Mouse (Mus musculus) MEL (cell line): Measurements from ENCODE around the gene Gngt2. TPM values are rescaled to one million over a fixed set of nuclear protein-coding genes. Genes with fewer than 3 reads are reported as not detected.

Experiments used
- DNase-seq: peaks from one replicate; pipeline ENCODE4 v3.0.0; 2011; ENCODE audit warnings: low read depth, low spot score
- H3K27ac ChIP-seq: 2 replicates; pipeline ENCODE4 v1.5.1; 2012; ENCODE audit warnings: low read depth, mild to moderate bottlenecking, control low read depth, low read length, moderate library complexity; ENCODE audit not compliant: control insufficient read depth
- H3K27me3 ChIP-seq, 2 experiments: fragments of 150-350 bp in 1 of 2; sonication (generic) in 1 of 2; 2 replicates each; pipeline ENCODE4 v1.6.1; 2012; ENCODE audit warnings: low read length in 2 of 2, mild to moderate bottlenecking in 2 of 2, improper control_type of control experiment in 1 of 2, moderate library complexity in 1 of 2; ENCODE audit not compliant: insufficient read depth in 2 of 2, control insufficient read depth in 1 of 2
- H3K36me3 ChIP-seq, 2 experiments: 2 replicates each; pipeline ENCODE4 v1.6.1; 2012 to 2014; ENCODE audit warnings: low read length in 2 of 2, improper control_type of control experiment in 1 of 2, inconsistent platforms in 1 of 2, mild to moderate bottlenecking in 1 of 2; ENCODE audit not compliant: insufficient read depth in 2 of 2, control insufficient read depth in 1 of 2
- H3K4me1 ChIP-seq, 2 experiments: fragments of 150-350 bp in 1 of 2; sonication (generic) in 1 of 2; 2 replicates each; pipeline ENCODE4 v1.6.1; 2012; ENCODE audit warnings: low read length in 2 of 2, improper control_type of control experiment in 1 of 2, mild to moderate bottlenecking in 1 of 2; ENCODE audit not compliant: insufficient read depth in 2 of 2, control insufficient read depth in 1 of 2
- H3K4me3 ChIP-seq, 2 experiments: fragments of 150-350 bp in 1 of 2; sonication (generic) in 1 of 2; 2 replicates each; pipeline ENCODE4 v1.5.1; 2012; ENCODE audit warnings: low read depth in 2 of 2, low read length in 2 of 2, mild to moderate bottlenecking in 2 of 2, moderate library complexity in 2 of 2, control low read depth in 1 of 2, improper control_type of control experiment in 1 of 2; ENCODE audit not compliant: control insufficient read depth in 1 of 2, insufficient read depth in 1 of 2
- H3K79me2 ChIP-seq: 2 replicates; pipeline ENCODE4 v1.6.1; 2012; ENCODE audit warnings: mild to moderate bottlenecking, low read length, moderate library complexity; ENCODE audit not compliant: control insufficient read depth, poor library complexity, insufficient read depth
- H3K9ac ChIP-seq: 2 replicates; pipeline ENCODE4 v1.6.1; 2012; ENCODE audit warnings: low read depth, mild to moderate bottlenecking, control low read depth, low read length, moderate library complexity; ENCODE audit not compliant: control insufficient read depth, poor library complexity, severe bottlenecking
- H3K9me3 ChIP-seq: fragments of 150-350 bp; sonication (generic); replicated peaks from 2 replicates; pipeline ENCODE4 v1.6.1; 2012; ENCODE audit warnings: mild to moderate bottlenecking, low read length, improper control_type of control experiment, moderate library complexity; ENCODE audit not compliant: insufficient read depth
- BHLHE40 ChIP-seq: IDR thresholded peaks from 2 replicates; pipeline ENCODE4 v1.6.1; 2012; ENCODE audit warnings: low read depth, mild to moderate bottlenecking, inconsistent platforms, low read length, improper control_type of control experiment, borderline replicate concordance
- CHD1 ChIP-seq: IDR thresholded peaks from 2 replicates; pipeline ENCODE4 v1.6.1; 2012; ENCODE audit warnings: low read depth, mild to moderate bottlenecking, inconsistent platforms, low read length, improper control_type of control experiment
- CTCF ChIP-seq, 3 experiments: IDR thresholded peaks in 2 of 3; conservative IDR thresholded peaks in 1 of 3; 2 replicates each; pipeline ENCODE4 v1.5.1; 2011 to 2012; ENCODE audit warnings: low read length in 3 of 3, low read depth in 2 of 3, mild to moderate bottlenecking in 2 of 3, improper control_type of control experiment in 1 of 3, inconsistent platforms in 1 of 3, mixed read lengths in 1 of 3, moderate library complexity in 1 of 3; ENCODE audit not compliant: control insufficient read depth in 1 of 3, insufficient read depth in 1 of 3, poor library complexity in 1 of 3, severe bottlenecking in 1 of 3
- EP300 ChIP-seq, 2 experiments: IDR thresholded peaks; 2 replicates each; pipeline ENCODE4 v1.6.1; 2011; ENCODE audit warnings: improper control_type of control experiment in 2 of 2, low read length in 2 of 2, low read depth in 1 of 2, mild to moderate bottlenecking in 1 of 2
- ETS1 ChIP-seq: IDR thresholded peaks from 2 replicates; pipeline ENCODE4 v1.6.1; 2012; ENCODE audit warnings: low read depth, mild to moderate bottlenecking, inconsistent platforms, low read length, improper control_type of control experiment, moderate library complexity
- GABPA ChIP-seq: IDR thresholded peaks from 2 replicates; pipeline ENCODE4 v1.6.1; 2012; ENCODE audit warnings: low read depth, mild to moderate bottlenecking, inconsistent platforms, low read length, improper control_type of control experiment, moderate library complexity
- GATA1 ChIP-seq: IDR thresholded peaks from 2 replicates; pipeline ENCODE4 v1.6.1; 2011; ENCODE audit warnings: low read depth, low read length, improper control_type of control experiment
- JUND ChIP-seq: IDR thresholded peaks from 2 replicates; pipeline ENCODE4 v1.6.1; 2011; ENCODE audit warnings: low read depth, mild to moderate bottlenecking, improper control_type of control experiment, low read length
- MAFK ChIP-seq: IDR thresholded peaks from 2 replicates; pipeline ENCODE4 v1.6.1; 2011; ENCODE audit warnings: low read depth, mild to moderate bottlenecking, low read length, improper control_type of control experiment, borderline replicate concordance
- MEF2A ChIP-seq: IDR thresholded peaks from 2 replicates; pipeline ENCODE4 v1.6.1; 2014; ENCODE audit warnings: low read depth, mild to moderate bottlenecking, inconsistent platforms, low read length, improper control_type of control experiment; ENCODE audit not compliant: poor library complexity, insufficient replicate concordance, severe bottlenecking; ENCODE audit errors: extremely low read depth
- MXI1 ChIP-seq: IDR thresholded peaks from 2 replicates; pipeline ENCODE4 v1.6.1; 2011; ENCODE audit warnings: mild to moderate bottlenecking, low read depth, low read length, improper control_type of control experiment
- MYC ChIP-seq: IDR thresholded peaks from 2 replicates; pipeline ENCODE4 v1.6.1; 2011; ENCODE audit warnings: low read depth, mild to moderate bottlenecking, low read length, improper control_type of control experiment, moderate library complexity
- NRF1 ChIP-seq: IDR thresholded peaks from 2 replicates; pipeline ENCODE4 v1.6.1; 2014; ENCODE audit warnings: low read depth, mild to moderate bottlenecking, inconsistent platforms, low read length, improper control_type of control experiment, moderate library complexity; ENCODE audit not compliant: poor library complexity, insufficient read depth, severe bottlenecking
- POLR2AphosphoS2 ChIP-seq: IDR thresholded peaks from 2 replicates; pipeline ENCODE4 v1.6.1; 2011; ENCODE audit warnings: low read length, improper control_type of control experiment
- RCOR1 ChIP-seq: IDR thresholded peaks from 2 replicates; pipeline ENCODE4 v1.6.1; 2012; ENCODE audit warnings: low read depth, mild to moderate bottlenecking, inconsistent platforms, low read length, improper control_type of control experiment
- SIN3A ChIP-seq: IDR thresholded peaks from 2 replicates; pipeline ENCODE4 v1.6.1; 2012; ENCODE audit warnings: low read length, improper control_type of control experiment, inconsistent platforms
- TAL1 ChIP-seq: IDR thresholded peaks from 2 replicates; pipeline ENCODE4 v1.6.1; 2012; ENCODE audit warnings: mild to moderate bottlenecking, inconsistent platforms, low read length, moderate library complexity, mixed read lengths
- TCF12 ChIP-seq: IDR thresholded peaks from 2 replicates; pipeline ENCODE4 v1.6.1; 2014; ENCODE audit warnings: low read depth, mild to moderate bottlenecking, inconsistent platforms, low read length, improper control_type of control experiment, moderate library complexity
- USF1 ChIP-seq: IDR thresholded peaks from 2 replicates; pipeline ENCODE4 v1.6.1; 2014; ENCODE audit warnings: low read depth, mild to moderate bottlenecking, inconsistent platforms, low read length, improper control_type of control experiment, moderate library complexity
- ZC3H11A ChIP-seq: IDR thresholded peaks from 2 replicates; pipeline ENCODE4 v1.6.1; 2012; ENCODE audit warnings: low read depth, mild to moderate bottlenecking, inconsistent platforms, low read length, improper control_type of control experiment
- ZNF384 ChIP-seq: IDR thresholded peaks from 2 replicates; pipeline ENCODE4 v1.6.1; 2012; ENCODE audit warnings: low read depth, mild to moderate bottlenecking, inconsistent platforms, low read length, improper control_type of control experiment
- polyA plus RNA-seq, 2 experiments: library from polyadenylated mRNA; stranded (reverse) in 1 of 2; unstranded in 1 of 2; fragments of >175 nt in 1 of 2; fragments of >200 nt in 1 of 2; gene quantifications; 2 replicates each; pipeline versions ENCODE4 v1.2.1 to v1.2.4; 2012; ENCODE audit warnings: low replicate concordance in 2 of 2, low read depth in 1 of 2; ENCODE audit not compliant: insufficient read length in 2 of 2, insufficient read depth in 1 of 2, missing spikeins in 1 of 2
- total RNA-seq: library from RNA; depleted of rRNA; stranded (reverse); fragments of 300-350 nt; gene quantifications from 2 replicates; pipeline ENCODE4 v1.2.3, GENCODE M21; 2012

Gene Gngt2
- total and polyA plus RNA-seq, 3 experiments: 23.5 to 25.9 TPM; not detected in 1

DNA sequence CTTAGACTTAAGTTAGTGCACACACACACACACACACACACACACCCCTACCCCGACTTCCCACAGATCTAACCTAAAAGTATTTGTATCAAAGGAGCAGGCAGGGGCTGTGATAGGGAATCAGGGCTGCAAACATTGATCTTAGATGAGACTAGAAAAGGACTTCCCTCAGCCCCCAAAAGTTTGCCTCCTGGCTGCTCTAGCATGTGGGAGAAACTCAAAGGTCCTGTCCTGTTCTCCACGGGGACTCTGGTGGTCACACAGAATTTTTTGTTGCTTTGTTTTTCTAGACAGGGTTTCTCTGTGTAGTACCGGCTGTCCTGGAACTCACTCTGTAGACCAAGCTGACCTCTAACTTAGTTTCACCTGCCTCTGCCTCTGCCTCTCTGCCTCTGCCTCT lies 11.4 kb upstream of the Gngt2 start:
- Histone ChIP-seq H3K27me3 (no peaks in the 10 kb centered on the region), H3K36me3 (peaks cover 0 to 32% of the 10 kb centered on the region in 2 experiments; a peak in 2 of 4 replicates), H3K4me3 (peak overlapping the region; percentile 69 to 93; a peak in 3 of 4 replicates), H3K79me2 (peaks cover 5% of the 10 kb centered on the region; the same call in 1 of the 2 replicates), H3K9me3 (no peaks in the 10 kb centered on the region), H3K27ac (no peak overlapping the region), H3K4me1 (peaks cover 29 to 44% of the 10 kb centered on the region in 2 experiments), H3K9ac (peak overlapping the region; percentile 85)
- DNase-seq: peak; percentile 50
- TF ChIP-seq ETS1: no peak
- no peak for TF ChIP-seq BHLHE40
- no peak for TF ChIP-seq USF1
- no peak for TF ChIP-seq GABPA
- no peak for TF ChIP-seq MAFK
- TF ChIP-seq POLR2AphosphoS2: no peak
- no peak for TF ChIP-seq MEF2A
- TF ChIP-seq NRF1: no peak

DNA sequence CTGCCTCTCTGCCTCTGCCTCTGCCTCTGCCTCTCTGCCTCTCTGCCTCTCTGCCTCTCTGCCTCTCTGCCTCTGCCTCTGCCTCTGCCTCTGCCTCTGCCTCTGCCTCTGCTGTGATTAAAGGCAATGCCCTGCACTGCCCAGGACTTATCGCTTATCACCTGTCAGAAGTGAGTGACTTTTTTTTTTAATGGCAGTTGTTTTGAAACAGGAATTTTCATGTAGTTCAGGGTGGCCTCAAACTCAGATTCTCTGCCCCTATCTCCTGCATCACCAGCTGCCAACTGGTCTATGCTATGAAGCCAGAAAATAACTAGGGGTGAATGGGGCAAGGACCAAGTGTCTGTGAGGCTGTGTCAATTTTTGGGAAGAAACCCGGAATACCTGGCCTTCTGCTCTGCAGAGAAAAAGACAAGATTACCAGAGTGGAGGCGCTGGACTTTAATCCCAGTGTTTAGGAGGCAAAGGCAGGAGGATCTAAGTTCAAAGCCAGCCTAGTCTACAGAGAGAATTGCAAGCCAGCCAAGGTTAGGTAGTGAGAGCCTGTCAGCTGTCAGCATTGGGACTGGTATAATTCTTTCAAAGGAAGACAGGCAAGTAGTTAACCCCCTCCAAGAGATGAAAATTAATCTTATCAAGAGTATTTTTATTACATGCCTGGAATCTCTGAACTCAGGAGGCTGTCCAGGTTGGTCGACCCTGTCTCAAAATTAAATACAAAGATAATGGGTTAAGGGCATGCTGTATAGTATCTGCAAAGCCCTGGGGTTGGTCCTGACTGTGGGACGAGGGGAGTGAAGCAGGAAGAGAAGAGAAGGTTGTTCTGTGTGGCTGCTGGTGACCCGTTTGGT lies 10.5 kb upstream of the Gngt2 start:
- peak; percentile 50 for DNase-seq
- Histone ChIP-seq H3K27ac (peak overlapping the region; percentile 8), H3K4me3 (no peak overlapping the region), H3K4me1 (peaks cover 29 to 44% of the 10 kb centered on the region in 2 experiments), H3K9me3 (no peaks in the 10 kb centered on the region), H3K9ac (peak overlapping the region; percentile 4; the same call in 1 of the 2 replicates), H3K36me3 (peaks cover 0 to 32% of the 10 kb centered on the region in 2 experiments; a peak in 2 of 4 replicates), H3K79me2 (peaks cover 5% of the 10 kb centered on the region; the same call in 1 of the 2 replicates), H3K27me3 (no peaks in the 10 kb centered on the region)
- no peak; the same call in 1 of the 2 replicates for TF ChIP-seq SIN3A
- TF ChIP-seq GATA1: peak; percentile 53; the same call in 1 of the 2 replicates
- TF ChIP-seq EP300 (IDR thresholded peaks at IDR 0.05; ENCODE audit: low read depth in 1 of 2, low read length in 2 of 2): peak; percentile 22 to 40; a peak in 3 of 4 replicates
- TF ChIP-seq TCF12: 0 out of 2 replicates have a peak, but pooled peaks have one; percentile 30
- TF ChIP-seq JUND: no peak
- TF ChIP-seq CHD1: no peak
- TF ChIP-seq ZNF384: peak; percentile 85
- no peak for TF ChIP-seq MEF2A
- TF ChIP-seq MYC: no peak
- 0 out of 2 replicates have a peak, but pooled peaks have one; percentile 21 for TF ChIP-seq RCOR1
- TF ChIP-seq ZC3H11A: no peak
- TF ChIP-seq ETS1: peak; percentile 28; the same call in 1 of the 2 replicates
- 0 out of 2 replicates have a peak, but pooled peaks have one; percentile 20 for TF ChIP-seq MXI1
- no peak for TF ChIP-seq TAL1
- TF ChIP-seq CTCF (IDR thresholded peaks at IDR 0.05 in 2 of 3, conservative IDR thresholded peaks at IDR 0.05 in 1 of 3; ENCODE audit: control insufficient read depth in 1 of 3, insufficient read depth in 1 of 3, low read depth in 2 of 3, low read length in 3 of 3, poor library complexity in 1 of 3, severe bottlenecking in 1 of 3): no peak
- TF ChIP-seq MAFK: no peak
